Mouse (Mus musculus): ENCODE data around the gene Tent5a. TPM values are rescaled to one million over a fixed set of nuclear protein-coding genes. Genes with fewer than 3 reads are reported as not detected.

Gene Tent5a
- total and polyA plus RNA-seq, 2 experiments, result 3.0 to 7.6 TPM

DNA sequence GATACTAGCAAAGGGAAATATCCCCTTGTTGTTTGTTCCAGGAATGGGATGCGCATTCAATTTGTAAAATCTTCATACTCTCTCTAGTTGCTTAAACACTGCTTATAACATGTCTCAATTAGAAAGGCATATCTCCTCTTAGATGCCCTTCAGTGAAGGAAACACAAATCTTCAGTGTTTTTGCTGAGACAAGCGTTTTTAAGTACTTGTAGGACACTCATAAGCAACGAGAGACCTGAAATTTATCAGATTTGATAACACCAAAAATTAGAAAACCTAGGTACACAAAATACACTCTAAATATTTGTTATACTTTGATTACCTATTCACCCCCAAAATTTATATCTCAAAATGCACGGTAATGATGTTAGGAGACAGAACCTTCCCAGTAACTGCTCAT, 24.3 kb downstream of the Tent5a start:
- 90% methylated on average over 4 of the region's 4 CpGs for WGBS
- DNase-seq (ENCODE audit: extremely low read depth, low read depth, low spot score), result no peak
- Histone ChIP-seq H3K9ac (ENCODE audit: low read depth, low read length) (no peak overlapping the region), H3K27me3 (ENCODE audit: control insufficient read depth, insufficient read depth, low read length) (no peaks in the 10 kb centered on the region), H3K27ac (replicated peaks; ENCODE audit: insufficient read depth, low read depth, low read length) (no peak overlapping the region), H3K36me3 (ENCODE audit: control insufficient read depth, insufficient read depth, low read length) (no peaks in the 10 kb centered on the region), H3K4me1 (ENCODE audit: control insufficient read depth, insufficient read depth, low read length) (no peaks in the 10 kb centered on the region), H3K79me2 (ENCODE audit: control insufficient read depth, insufficient read depth, low read length) (no peaks in the 10 kb centered on the region), H3K4me3 (ENCODE audit: insufficient read depth, low read depth, low read length) (no peak overlapping the region)
- TF ChIP-seq POLR2A (IDR thresholded peaks at IDR 0.05; ENCODE audit: extremely low read depth, insufficient read depth, low read length) (no peak), CTCF (IDR thresholded peaks at IDR 0.05; ENCODE audit: low read depth, low read length) (no peak)

- 89% methylated on average over 2 of the region's 2 CpGs for WGBS
- DNase-seq (ENCODE audit: extremely low read depth, low read depth, low spot score), result no peak
- H3K79me2 ChIP-seq (ENCODE audit: control insufficient read depth, insufficient read depth, low read length), result no peaks in the 10 kb centered on the region
- H3K27me3 ChIP-seq (ENCODE audit: control insufficient read depth, insufficient read depth, low read length), result no peaks in the 10 kb centered on the region
- H3K4me1 ChIP-seq (ENCODE audit: control insufficient read depth, insufficient read depth, low read length), result no peaks in the 10 kb centered on the region
- H3K4me3 ChIP-seq (ENCODE audit: insufficient read depth, low read depth, low read length), result no peak overlapping the region
- no peak for TF ChIP-seq CTCF (IDR thresholded peaks at IDR 0.05; ENCODE audit: low read depth, low read length)
- TF ChIP-seq POLR2A (IDR thresholded peaks at IDR 0.05; ENCODE audit: extremely low read depth, insufficient read depth, low read length), result no peak
- H3K9ac ChIP-seq (ENCODE audit: low read depth, low read length), result no peak overlapping the region
- no peaks in the 10 kb centered on the region for H3K36me3 ChIP-seq (ENCODE audit: control insufficient read depth, insufficient read depth, low read length)
- no peak overlapping the region for H3K27ac ChIP-seq (replicated peaks; ENCODE audit: insufficient read depth, low read depth, low read length)
These were observed 53.0 kb downstream of the Tent5a start for GRCm38 (mm10) chr9:85274114-85274513.

Other genes starting within 250 kb of the Tent5a start
- not detected in 2 replicates for gene Gm11114, start 14.6 kb downstream of the Tent5a start, total RNA-seq (2014; rRNA removed)
- not detected in 2 replicates for gene Gm11114, start 14.6 kb downstream of the Tent5a start, polyA plus RNA-seq (2012; rRNA removed)